ENCODE assay signal across 7 mouse cellular contexts in genomic region chr5:15838108-15838972, GRCm38 (mm10).
DNase-seq lines count a peak whose midpoint lies in the region; TF ChIP-seq lines count a peak whose summit lies in the region.

No protein-coding gene starts in this region.

- DNase-seq in ZHBTc4 (ENCODE audit: low read depth, low spot score), result peak; percentile 81
- DNase-seq in cerebellum, adult 9-11 months, result peak; percentile 65
- DNase-seq in frontal cortex, postnatal 14 days (ENCODE audit: low spot score in 2 of 2), result peak; percentile 24 to 60
- peak; percentile 1 for DNase-seq in induced T-regulatory cell, adult 2 months (ENCODE audit: low read depth)
- DNase-seq in left cerebral cortex, adult 2 months (ENCODE audit: extremely low spot score in 1 of 2, low spot score in 2 of 2), result peak; percentile 65 to 76
- DNase-seq in midbrain, embryonic 10.5 days (ENCODE audit: low spot score), result peak; percentile 54

- H3K27ac ChIP-seq in left cerebral cortex, adult 2 months, result no peak overlapping the region
- H3K27ac ChIP-seq in midbrain, embryonic 10.5 days (replicated peaks), result no peak overlapping the region
- H3K27ac ChIP-seq in small intestine, adult 2 months (ENCODE audit: insufficient read depth, low read depth, low read length), result no peak overlapping the region

- H3K9me3 ChIP-seq in midbrain, embryonic 10.5 days (replicated peaks), result no peaks in the 10 kb centered on the region

- H3K4me3 ChIP-seq in left cerebral cortex, adult 2 months, result no peak overlapping the region
- H3K4me3 ChIP-seq in midbrain, embryonic 10.5 days, result no peak overlapping the region
- no peak overlapping the region for H3K4me3 ChIP-seq in small intestine, adult 2 months (ENCODE audit: low read depth, low read length)

- TF ChIP-seq CTCF in left cerebral cortex, adult 2 months (IDR thresholded peaks at IDR 0.05), result peak; percentile 89
- peak; percentile 69; the same call in 1 of the 2 replicates for TF ChIP-seq CTCF in small intestine, adult 2 months (IDR thresholded peaks at IDR 0.05; ENCODE audit: extremely low read depth, insufficient read length, insufficient replicate concordance, low read depth, low read length)

- WGBS in midbrain, embryonic 10.5 days, result 41% methylated on average over 17 of the region's 17 CpGs
- 25% methylated on average over 17 of the region's 17 CpGs for WGBS in small intestine, adult 2 months

- H3K27me3 ChIP-seq in midbrain, embryonic 10.5 days (ENCODE audit: low read depth, poor library complexity, severe bottlenecking), result peaks cover 8% of the 10 kb centered on the region; the same call in 1 of the 2 replicates
- no peaks in the 10 kb centered on the region for H3K27me3 ChIP-seq in small intestine, adult 2 months (ENCODE audit: control insufficient read depth, insufficient read depth, low read length)

- TF ChIP-seq POLR2A in small intestine, adult 2 months (IDR thresholded peaks at IDR 0.05; ENCODE audit: low read depth, low read length), result no peak

- H3K4me1 ChIP-seq in midbrain, embryonic 10.5 days, result no peaks in the 10 kb centered on the region
- no peaks in the 10 kb centered on the region for H3K4me1 ChIP-seq in small intestine, adult 2 months (ENCODE audit: control insufficient read depth, insufficient read depth, insufficient read length, low read length)

- intact Hi-C loops in left cerebral cortex, adult 2 months (cut with DNase I), result loop anchor here (2.0 to 10.0 kb wide), 4 partner anchors 96 to 1029 kb away; partner anchors contain the start of gene Cacna2d1

- no peaks in the 10 kb centered on the region for H3K36me3 ChIP-seq in midbrain, embryonic 10.5 days
- no peaks in the 10 kb centered on the region for H3K36me3 ChIP-seq in small intestine, adult 2 months (ENCODE audit: control insufficient read depth, insufficient read depth, low read length)

Comparison
In these comparisons a context has a peak if more than half of its experiments do, and no peak if none do; other contexts are left out.
1. DNase-seq: peak in every context shown above with its lines; median percentile 81 in ZHBTc4; 70 in left cerebral cortex, adult 2 months; 65 in cerebellum, adult 9-11 months; 54 in midbrain, embryonic 10.5 days; 42 in frontal cortex, postnatal 14 days; 1 in induced T-regulatory cell, adult 2 months.